Mouse (Mus musculus) hindbrain, embryonic 12.5 days (tissue): Measurements from ENCODE around the gene Noto. TPM values are rescaled to one million over a fixed set of nuclear protein-coding genes. Genes with fewer than 3 reads are reported as not detected.

ENCODE experiments used
- ATAC-seq: fragments of 200-750 bp; cut with Nextera tagmentation; 2 replicates; pipeline ENCODE4 v1.8.0; 2017; ENCODE audit warnings: moderate TSS enrichment; ENCODE audit not compliant: low FRiP score
- H3K27ac ChIP-seq: fragments of 300-500 bp; sonication (generic); 2 replicates; pipeline ENCODE4 v1.5.1; 2016; ENCODE audit warnings: mild to moderate bottlenecking
- H3K27me3 ChIP-seq: fragments of 300-500 bp; sonication (generic); 2 replicates; pipeline ENCODE4 v1.6.1; 2016; ENCODE audit warnings: mild to moderate bottlenecking
- H3K36me3 ChIP-seq: fragments of 300-500 bp; sonication (generic); 2 replicates; pipeline ENCODE4 v1.6.1; 2016; ENCODE audit warnings: mild to moderate bottlenecking
- H3K4me1 ChIP-seq: fragments of 300-500 bp; sonication (generic); 2 replicates; pipeline ENCODE4 v1.6.1; 2016
- H3K4me2 ChIP-seq: fragments of 300-500 bp; sonication (generic); replicated peaks from 2 replicates; pipeline ENCODE4 v1.6.1; 2016; ENCODE audit warnings: mild to moderate bottlenecking
- H3K4me3 ChIP-seq: fragments of 300-500 bp; sonication (generic); 2 replicates; pipeline ENCODE4 v1.5.1; 2016; ENCODE audit warnings: mild to moderate bottlenecking
- H3K9ac ChIP-seq: fragments of 300-500 bp; sonication (generic); 2 replicates; pipeline ENCODE4 v1.6.1; 2016; ENCODE audit warnings: mild to moderate bottlenecking, moderate library complexity
- H3K9me3 ChIP-seq: fragments of 300-500 bp; sonication (generic); replicated peaks from 2 replicates; pipeline ENCODE4 v1.6.1; 2016; ENCODE audit warnings: mild to moderate bottlenecking
- WGBS: fragments of 180-500 bp; shearing (Covaris S2); methylation state at CpG from one replicate; pipeline ENCODE4 v1.1.7; 2016; 5-methylcytosine and 5-hydroxymethylcytosine counted together
- polyA plus RNA-seq: library from polyadenylated mRNA; unstranded; fragments of >200 nt; fragmentation: Nextera tagmentation; extraction: Ambion mirVana; gene quantifications from 2 replicates; pipeline ENCODE4 v1.2.1, GENCODE M21; 2016

Noto gene
- polyA plus RNA-seq, 1 experiment from 2014 or later, result not detected

DNA sequence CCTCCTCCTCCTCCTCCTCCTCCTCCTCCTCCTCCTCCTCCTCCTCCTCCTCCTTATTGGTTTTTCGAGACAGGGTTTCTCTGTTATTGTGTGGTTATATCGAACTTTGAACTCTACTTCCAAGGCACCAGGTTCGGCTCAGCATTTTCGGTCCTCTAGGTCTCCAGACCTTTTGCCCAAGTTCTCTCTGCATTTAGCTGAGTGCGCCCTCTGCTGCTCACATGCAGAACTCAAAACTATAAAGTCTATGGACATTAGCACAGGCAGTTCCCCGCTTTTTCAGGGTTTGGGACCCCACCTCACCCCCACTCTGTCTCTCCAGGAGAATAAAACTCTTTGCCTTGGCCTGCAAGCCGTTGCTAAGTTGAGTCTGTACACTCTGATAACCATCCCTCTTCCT is 31.9 kb upstream of the Noto start:
- Histone ChIP-seq H3K27me3 (no peaks in the 10 kb centered on the region), H3K4me1 (no peaks in the 10 kb centered on the region), H3K36me3 (no peaks in the 10 kb centered on the region), H3K4me2 (no peak overlapping the region), H3K9me3 (no peaks in the 10 kb centered on the region), H3K27ac (no peak overlapping the region), H3K4me3 (no peak overlapping the region), H3K9ac (no peak overlapping the region)
- 29% methylated on average over 6 of the region's 7 CpGs for WGBS
- ATAC-seq, result no peak

DNA sequence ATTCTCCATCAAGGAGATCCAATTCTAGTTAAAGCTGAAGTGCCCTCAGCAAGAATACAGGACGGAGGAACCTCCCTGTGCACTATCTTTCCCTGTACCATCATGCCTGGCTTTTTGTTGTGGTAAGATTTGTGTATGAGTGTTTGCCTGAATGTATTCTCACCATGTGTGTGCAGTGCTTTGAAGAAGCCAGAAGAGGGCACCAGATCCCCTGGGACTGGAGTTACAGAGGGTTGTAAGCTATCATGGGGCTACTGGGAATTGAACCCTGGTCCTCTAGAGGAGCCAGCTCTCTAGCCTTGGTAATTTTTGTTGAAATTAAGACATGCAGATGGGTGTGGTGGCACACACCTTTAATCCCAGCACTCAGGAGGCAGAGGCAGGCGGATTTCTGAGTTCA is 28.3 kb upstream of the Noto start:
- H3K4me2 ChIP-seq, result no peak overlapping the region
- 80% methylated on average over 2 of the region's 2 CpGs for WGBS
- H3K4me1 ChIP-seq, result peaks cover 2% of the 10 kb centered on the region; the same call in 1 of the 2 replicates
- H3K27me3 ChIP-seq, result 0 out of 2 replicates have a peak, but pooled peaks cover 2% of the 10 kb centered on the region
- H3K36me3 ChIP-seq, result no peaks in the 10 kb centered on the region
- H3K9me3 ChIP-seq, result no peaks in the 10 kb centered on the region
- no peak overlapping the region for H3K9ac ChIP-seq
- ATAC-seq, result no peak
- H3K4me3 ChIP-seq, result no peak overlapping the region
- no peak overlapping the region for H3K27ac ChIP-seq

- no peak overlapping the region for H3K4me2 ChIP-seq
- H3K9me3 ChIP-seq, result no peaks in the 10 kb centered on the region
- no peak overlapping the region for H3K9ac ChIP-seq
- peaks cover 2% of the 10 kb centered on the region; the same call in 1 of the 2 replicates for H3K4me1 ChIP-seq
- no peak for ATAC-seq
- no peak overlapping the region for H3K27ac ChIP-seq
- no peaks in the 10 kb centered on the region for H3K36me3 ChIP-seq
- 17% methylated on average over 1 of the region's 1 CpGs for WGBS
- H3K4me3 ChIP-seq, result no peak overlapping the region
- H3K27me3 ChIP-seq, result 0 out of 2 replicates have a peak, but pooled peaks cover 2% of the 10 kb centered on the region
Measured at GRCm38 (mm10) chr6:85397165-85397564, 26.5 kb upstream of the Noto start.

DNA sequence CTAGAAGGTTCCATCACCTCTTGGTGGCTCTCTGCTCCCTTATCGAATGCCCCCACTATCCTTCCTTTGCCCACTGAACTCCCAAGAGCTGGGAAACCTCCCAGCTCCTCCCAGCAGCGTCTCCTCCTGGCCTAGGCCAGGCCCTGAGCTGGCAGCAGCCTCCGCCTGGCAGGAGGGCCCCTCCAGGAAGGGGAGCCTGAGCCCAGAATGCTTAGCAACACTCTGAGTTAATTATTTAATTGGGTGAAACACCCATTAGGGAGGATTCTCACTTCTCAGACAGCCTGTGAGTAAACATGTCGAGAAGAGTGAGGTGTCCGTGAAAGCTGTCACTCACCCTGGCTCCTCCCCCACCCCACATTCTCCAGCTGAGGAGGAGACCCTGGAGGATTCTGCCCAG is 24.0 kb upstream of the Noto start:
- H3K27ac ChIP-seq, result no peak overlapping the region
- no peaks in the 10 kb centered on the region for H3K36me3 ChIP-seq

GRCm38 (mm10) chr6:85402613-85403012 is 21.1 kb upstream of the Noto start:
- peaks cover 2% of the 10 kb centered on the region; the same call in 1 of the 2 replicates for H3K4me1 ChIP-seq
- no peak overlapping the region for H3K4me3 ChIP-seq
- no peak overlapping the region for H3K27ac ChIP-seq
- peaks cover 24% of the 10 kb centered on the region for H3K27me3 ChIP-seq
- H3K9me3 ChIP-seq, result no peaks in the 10 kb centered on the region
- no peaks in the 10 kb centered on the region for H3K36me3 ChIP-seq
- WGBS, result 49% methylated on average over 2 of the region's 2 CpGs
- ATAC-seq, result no peak
- H3K9ac ChIP-seq, result no peak overlapping the region
- no peak overlapping the region for H3K4me2 ChIP-seq

More for the DNA sequence above, 24.0 kb upstream of the Noto start:
- Histone ChIP-seq H3K4me1 (peaks cover 2% of the 10 kb centered on the region; the same call in 1 of the 2 replicates), H3K27me3 (0 out of 2 replicates have a peak, but pooled peaks cover 7% of the 10 kb centered on the region), H3K9ac (no peak overlapping the region), H3K4me3 (no peak overlapping the region), H3K9me3 (no peaks in the 10 kb centered on the region), H3K4me2 (no peak overlapping the region)
- ATAC-seq, result no peak
- WGBS, result 28% methylated on average over 5 of the region's 5 CpGs

DNA sequence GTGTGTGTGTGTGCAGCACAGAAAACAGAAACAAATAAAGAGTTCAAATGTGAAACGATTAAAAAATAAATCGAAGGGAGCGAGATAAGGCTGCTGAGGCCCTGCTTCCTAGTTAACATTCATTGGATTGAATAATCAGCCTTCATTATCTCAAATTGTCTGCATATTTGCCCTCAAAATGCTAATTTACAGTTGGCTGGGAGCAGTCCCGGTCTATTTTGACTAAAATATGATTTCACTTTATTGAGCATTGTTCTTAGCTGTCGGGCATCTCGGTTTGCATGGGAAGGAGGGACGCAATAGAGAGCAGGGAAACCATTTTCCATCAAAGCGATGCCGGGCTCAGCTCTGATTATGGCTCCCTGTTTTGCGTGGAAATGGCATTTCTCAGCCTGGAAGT is 20.6 kb upstream of the Noto start:
- Histone ChIP-seq H3K27me3 (peaks cover 28% of the 10 kb centered on the region), H3K36me3 (no peaks in the 10 kb centered on the region), H3K9ac (no peak overlapping the region), H3K9me3 (no peaks in the 10 kb centered on the region), H3K27ac (no peak overlapping the region), H3K4me2 (no peak overlapping the region), H3K4me1 (peaks cover 2% of the 10 kb centered on the region; the same call in 1 of the 2 replicates), H3K4me3 (no peak overlapping the region)
- WGBS, result 83% methylated on average over 10 of the region's 10 CpGs
- no peak for ATAC-seq

GRCm38 (mm10) chr6:85409003-85409402 is 14.7 kb upstream of the Noto start:
- ATAC-seq, result no peak
- peak overlapping the region; percentile 42 for H3K4me2 ChIP-seq
- no peaks in the 10 kb centered on the region for H3K9me3 ChIP-seq
- WGBS, result 2% methylated on average over 31 of the region's 31 CpGs
- peaks cover 7% of the 10 kb centered on the region for H3K4me1 ChIP-seq
- peak overlapping the region; percentile 51 for H3K9ac ChIP-seq
- no peaks in the 10 kb centered on the region for H3K36me3 ChIP-seq
- no peak overlapping the region for H3K27ac ChIP-seq
- peak overlapping the region; percentile 21 for H3K4me3 ChIP-seq
- H3K27me3 ChIP-seq, result peaks cover 52% of the 10 kb centered on the region

DNA sequence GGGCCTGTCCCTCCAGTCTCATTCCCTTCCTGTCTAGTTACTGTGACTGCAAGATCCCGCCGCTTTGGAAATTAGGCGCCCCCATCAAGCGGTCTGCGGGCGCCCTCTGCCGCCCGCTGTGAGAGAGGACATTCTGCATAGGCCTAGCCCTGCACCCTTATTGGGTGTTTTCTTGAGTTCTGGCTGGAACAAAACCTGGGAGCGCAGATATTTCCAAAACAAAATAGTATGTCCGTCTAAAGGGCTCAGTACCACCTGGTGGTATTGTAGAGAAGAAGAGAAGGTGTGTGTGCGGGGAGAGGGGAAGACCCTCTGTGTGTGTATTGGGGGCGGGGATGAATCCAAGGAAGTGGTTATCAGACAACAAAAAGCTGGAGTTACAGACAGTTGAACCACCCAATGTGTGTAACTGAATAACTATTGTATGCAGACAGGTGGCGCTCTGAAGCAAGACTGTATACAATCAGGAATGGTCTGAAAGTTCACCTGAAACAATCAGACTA is 12.9 kb upstream of the Noto start:
- Histone ChIP-seq H3K4me2 (no peak overlapping the region), H3K9ac (no peak overlapping the region), H3K4me1 (peaks cover 7% of the 10 kb centered on the region), H3K27ac (no peak overlapping the region), H3K9me3 (no peaks in the 10 kb centered on the region), H3K4me3 (no peak overlapping the region), H3K36me3 (no peaks in the 10 kb centered on the region), H3K27me3 (peaks cover 47% of the 10 kb centered on the region)
- WGBS, result 11% methylated on average over 13 of the region's 13 CpGs
- ATAC-seq, result peak; percentile 80

- ATAC-seq, result no peak
- H3K9ac ChIP-seq, result no peak overlapping the region
- 0 out of 2 replicates have a peak, but pooled peaks cover 4% of the 10 kb centered on the region for H3K27me3 ChIP-seq
- H3K4me1 ChIP-seq, result no peaks in the 10 kb centered on the region
- H3K4me3 ChIP-seq, result no peak overlapping the region
- H3K9me3 ChIP-seq, result no peaks in the 10 kb centered on the region
- H3K36me3 ChIP-seq, result no peaks in the 10 kb centered on the region
- no peak overlapping the region for H3K27ac ChIP-seq
- 60% methylated on average over 3 of the region's 3 CpGs for WGBS
- H3K4me2 ChIP-seq, result no peak overlapping the region
Measured at GRCm38 (mm10) chr6:85415829-85416228, 7.9 kb upstream of the Noto start.

DNA sequence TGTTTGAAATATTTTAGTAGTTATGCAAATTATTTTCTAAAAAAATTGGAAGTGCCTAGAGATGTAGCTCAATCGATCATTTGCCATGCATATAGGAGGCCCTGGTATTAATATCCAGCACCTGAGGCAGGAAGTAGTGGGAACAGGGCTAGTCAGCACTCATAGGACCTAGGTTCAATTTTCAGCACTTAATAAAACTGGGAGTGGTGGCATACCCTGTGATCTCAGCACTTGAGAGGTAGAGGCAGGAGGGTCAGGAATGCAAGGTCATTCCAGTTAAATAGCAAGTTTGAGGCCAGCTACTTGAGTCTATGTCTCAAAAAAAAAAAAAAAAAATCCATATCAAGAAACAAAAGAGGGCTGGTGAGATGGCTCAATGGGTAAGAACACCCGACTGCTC is 4.5 kb upstream of the Noto start:
- no peak for ATAC-seq
- H3K4me1 ChIP-seq, result 0 out of 2 replicates have a peak, but pooled peaks cover 6% of the 10 kb centered on the region
- H3K9me3 ChIP-seq, result no peaks in the 10 kb centered on the region
- no peak overlapping the region for H3K4me2 ChIP-seq
- no peaks in the 10 kb centered on the region for H3K36me3 ChIP-seq
- 89% methylated on average over 2 of the region's 2 CpGs for WGBS
- H3K27ac ChIP-seq, result no peak overlapping the region
- H3K9ac ChIP-seq, result no peak overlapping the region
- H3K27me3 ChIP-seq, result peaks cover 14% of the 10 kb centered on the region
- no peak overlapping the region for H3K4me3 ChIP-seq

DNA sequence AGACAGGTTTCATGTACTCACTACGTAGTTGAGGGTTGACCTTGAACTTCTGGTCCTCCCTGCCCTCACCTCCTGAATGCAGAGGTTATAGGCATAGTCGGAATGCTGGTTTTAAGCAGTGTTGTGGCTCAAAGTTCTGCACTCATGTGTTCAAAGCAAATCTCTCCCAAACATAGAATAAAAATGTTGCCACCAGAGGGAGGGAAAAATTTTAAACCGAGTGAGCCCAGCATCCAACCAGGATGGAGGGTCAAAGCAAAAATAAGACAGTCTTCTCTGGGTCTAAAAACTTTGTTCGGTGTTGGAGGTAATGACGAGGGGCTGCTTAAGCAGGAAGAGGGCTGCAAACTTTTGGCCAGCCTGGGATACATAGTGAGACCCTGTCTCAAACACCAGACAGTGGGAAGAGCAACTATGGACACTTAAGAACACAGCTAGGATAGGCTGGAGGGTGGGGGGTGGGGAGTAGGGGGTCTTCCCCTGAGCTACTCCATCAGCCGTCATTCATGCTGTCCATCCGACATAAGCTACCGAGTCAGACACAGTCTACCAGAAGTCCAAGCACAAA is 7.7 kb downstream of the Noto start:
- H3K36me3 ChIP-seq, result no peaks in the 10 kb centered on the region
- 53% methylated on average over 8 of the region's 8 CpGs for WGBS
- peak overlapping the region; percentile 77 for H3K9ac ChIP-seq

GRCm38 (mm10) chr6:85431842-85432431 is 8.3 kb downstream of the Noto start, which contains the start of gene Smyd5:
Gene Smyd5 (plus strand): TSS chr6:85431989.
- H3K9me3 ChIP-seq, result no peaks in the 10 kb centered on the region
- H3K27me3 ChIP-seq, result peaks cover 8% of the 10 kb centered on the region; the same call in 1 of the 2 replicates
- under 1% methylated on average over 39 of the region's 39 CpGs for WGBS
- peak; percentile 77 for ATAC-seq
- H3K36me3 ChIP-seq, result no peaks in the 10 kb centered on the region
- H3K4me2 ChIP-seq, result peak within 1 kb of the TSS; percentile 90
- H3K9ac ChIP-seq, result peak within 1 kb of the TSS; percentile 77
- no peak within 1 kb of the TSS for H3K27ac ChIP-seq
- H3K4me3 ChIP-seq, result peak within 1 kb of the TSS; percentile 90
- peaks cover 9% of the 10 kb centered on the region; the same call in 1 of the 2 replicates for H3K4me1 ChIP-seq

More for the DNA sequence above, 7.7 kb downstream of the Noto start:
- Histone ChIP-seq H3K4me3 (peak overlapping the region; percentile 90), H3K27me3 (peaks cover 12% of the 10 kb centered on the region; the same call in 1 of the 2 replicates), H3K4me1 (peaks cover 9% of the 10 kb centered on the region; the same call in 1 of the 2 replicates), H3K4me2 (peak overlapping the region; percentile 90), H3K27ac (no peak overlapping the region), H3K9me3 (no peaks in the 10 kb centered on the region)
- ATAC-seq, result peak; percentile 68
